Mouse (Mus musculus) myocyte (in vitro differentiated cells): ENCODE data around the gene Camk1d.

ENCODE experiments used
- CEBPB ChIP-seq: IDR thresholded peaks from 2 replicates; pipeline ENCODE4 v1.6.1; 2011; ENCODE audit warnings: mild to moderate bottlenecking, moderate library complexity; ENCODE audit not compliant: poor library complexity, insufficient read depth, severe bottlenecking
- E2F4 ChIP-seq: IDR thresholded peaks from one replicate; pipeline ENCODE4 v1.6.1; 2011; ENCODE audit warnings: mild to moderate bottlenecking, control low read depth, moderate library complexity; ENCODE audit not compliant: insufficient read depth
- POLR2A ChIP-seq: IDR thresholded peaks from one replicate; pipeline ENCODE4 v1.6.1; 2011; ENCODE audit warnings: low read depth, mild to moderate bottlenecking, control low read depth, moderate library complexity; ENCODE audit not compliant: insufficient read length
- REST ChIP-seq: IDR thresholded peaks from one replicate; pipeline ENCODE4 v1.6.1; 2011; ENCODE audit warnings: mild to moderate bottlenecking, control low read depth, moderate library complexity; ENCODE audit not compliant: insufficient read depth, insufficient read length

DNA sequence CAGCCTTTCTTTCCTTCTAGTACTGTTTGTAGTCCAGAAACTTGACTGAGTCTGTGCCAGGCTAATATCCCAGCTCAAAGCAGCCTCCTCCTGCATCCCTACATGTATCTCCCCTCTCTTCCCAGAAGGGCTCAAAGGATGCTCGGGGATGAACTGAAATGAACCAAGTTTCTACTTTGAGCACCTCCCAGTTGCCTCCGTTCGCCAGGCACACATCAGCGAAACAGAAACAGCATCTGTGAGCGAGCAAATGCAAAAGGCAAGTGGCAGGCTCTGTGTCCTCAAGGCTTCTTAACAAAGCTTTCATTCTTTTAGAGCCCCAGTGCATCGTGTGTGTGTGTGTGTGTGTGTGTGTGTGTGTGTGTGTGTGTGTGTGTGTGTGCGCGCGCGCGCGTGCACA, 409.9 kb downstream of the Camk1d start:
- TF ChIP-seq POLR2A (no peak), REST (no peak), CEBPB (no peak), E2F4 (no peak)
